Mouse (Mus musculus): Measurements from ENCODE around the gene Zfp451. TPM values are rescaled to one million over a fixed set of nuclear protein-coding genes. Genes with fewer than 3 reads are reported as not detected.
"Not testable (repeated sequence)": the region's sequence is repeated elsewhere in the genome, so short reads cannot be mapped to it uniquely, and the experiment has no call there.

Zfp451 gene
- polyA plus RNA-seq, 1 experiment from 2014 or later: 25.5 TPM

DNA sequence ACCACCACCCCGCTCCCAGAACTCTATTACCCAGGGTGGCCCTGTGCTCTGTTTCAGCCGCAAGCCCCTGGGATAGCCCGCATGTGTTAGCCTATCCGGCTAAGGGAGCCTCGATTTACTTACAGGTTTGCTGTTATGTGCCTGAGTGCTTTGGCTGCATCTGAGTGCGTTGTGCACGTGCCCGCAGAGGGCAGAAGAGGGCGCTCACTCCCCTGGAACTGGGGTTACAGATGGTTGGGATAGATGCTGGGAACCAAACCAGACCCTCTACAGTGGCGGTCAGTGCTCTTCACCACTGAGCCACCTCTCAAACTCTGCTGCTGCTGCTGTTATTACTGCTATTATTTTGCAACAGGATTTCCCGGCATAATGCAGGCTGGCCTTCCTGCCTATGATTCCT, 65.3 kb downstream of the Zfp451 start:
- no peak for TF ChIP-seq CTCF (IDR thresholded peaks at IDR 0.05)
- DNase-seq (ENCODE audit: low read depth, low spot score): no peak
- ChIA-PET CTCF (no interaction called here), POLR2A (interaction anchor here (0.7 kb wide), 1 partner anchor 204 kb away, joined by 3 read pairs; no protein-coding TSS in a partner anchor)
- no peaks in the 10 kb centered on the region for H3K27me3 ChIP-seq
- ATAC-seq: no peak
- in situ Hi-C loops (cut with MboI; ENCODE audit: low pct_unique_long_range_greater_than_20kb): loop anchor here (10.0 kb wide), 1 partner anchor 216 kb away; no protein-coding TSS in a partner anchor

DNA sequence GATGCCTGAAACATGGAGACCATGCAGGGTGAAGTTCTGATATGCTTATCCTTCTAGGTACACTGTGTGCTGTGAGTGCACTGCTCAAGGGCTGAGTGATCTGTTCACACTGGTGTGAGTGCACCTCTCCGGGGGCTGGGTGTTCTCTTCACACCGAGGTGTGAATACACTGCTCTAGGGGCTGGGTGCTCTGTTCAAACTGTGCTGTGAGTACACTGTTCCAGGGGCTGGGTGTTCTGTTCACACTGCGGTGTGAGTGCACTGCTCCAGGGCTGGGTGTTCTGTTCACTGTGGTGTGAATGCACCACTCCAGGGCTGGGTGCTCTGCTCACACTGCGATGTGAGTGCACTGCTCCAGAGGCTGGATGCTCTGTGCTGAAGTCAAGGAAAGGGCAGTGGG, 68.5 kb downstream of the Zfp451 start:
- in situ Hi-C loops (cut with MboI; ENCODE audit: low pct_unique_long_range_greater_than_20kb): loop anchor here (10.0 kb wide), 1 partner anchor 219 kb away; no protein-coding TSS in a partner anchor
- no peak for DNase-seq (ENCODE audit: low read depth, low spot score)
- ChIA-PET CTCF (interaction anchor here (0.7 kb wide), 1 partner anchor 74 kb away, joined by 3 read pairs; no protein-coding TSS in a partner anchor), POLR2A (no interaction called here)
- TF ChIP-seq CTCF (IDR thresholded peaks at IDR 0.05): no peak
- ATAC-seq: no peak
- H3K27me3 ChIP-seq: no peaks in the 10 kb centered on the region

DNA sequence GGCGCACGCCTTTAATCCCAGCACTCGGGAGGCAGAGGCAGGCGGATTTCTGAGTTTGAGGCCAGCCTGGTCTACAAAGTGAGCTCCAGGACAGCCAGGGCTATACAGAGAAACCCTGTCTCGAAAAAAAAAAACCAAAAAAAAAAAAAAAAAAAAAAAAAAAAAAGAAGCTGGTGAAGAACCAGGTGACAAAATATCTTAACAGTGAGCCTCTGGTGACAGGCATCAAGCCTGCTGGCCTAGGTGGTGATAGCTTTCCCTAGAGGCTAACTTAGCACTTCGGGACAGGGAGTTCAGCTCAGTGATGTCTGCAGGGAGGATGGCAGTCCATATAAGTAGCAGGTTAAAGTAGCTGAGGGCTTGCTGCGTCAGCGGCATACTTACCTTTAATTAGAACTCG, 69.6 kb downstream of the Zfp451 start:
- ATAC-seq; DNase-seq (ENCODE audit: low read depth, low spot score); H3K27me3 ChIP-seq; CTCF ChIA-PET: not testable (repeated sequence)
- in situ Hi-C loops (cut with MboI; ENCODE audit: low pct_unique_long_range_greater_than_20kb): loop anchor here (10.0 kb wide), 1 partner anchor 220 kb away; no protein-coding TSS in a partner anchor
- POLR2A ChIA-PET: interaction anchor here (0.7 kb wide), 1 partner anchor 9 kb away, joined by 3 read pairs; no protein-coding TSS in a partner anchor

DNA sequence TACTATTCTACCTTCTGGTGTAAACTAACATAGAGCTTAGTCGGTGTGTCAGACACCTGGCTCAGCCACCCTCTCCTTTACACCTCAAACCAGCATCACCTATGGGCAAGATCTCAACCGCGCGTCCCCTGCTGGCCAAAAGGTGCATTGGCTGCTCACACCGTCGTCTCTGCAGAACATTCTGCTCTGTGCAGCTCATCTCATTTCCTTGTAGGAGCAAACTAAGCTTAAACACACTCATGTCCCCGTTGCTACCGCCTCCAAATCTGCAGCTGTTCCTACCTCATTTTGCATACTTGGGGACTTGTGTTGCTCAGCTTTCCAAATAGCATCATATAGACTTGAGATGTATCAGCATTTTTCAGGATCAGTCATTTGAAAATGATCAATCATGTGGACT, 71.5 kb downstream of the Zfp451 start:
- DNase-seq (ENCODE audit: low read depth, low spot score): no peak
- ChIA-PET CTCF (interaction anchor here (0.9 to 4.9 kb wide), 14 partner anchors 9 to 84 kb away, joined by 3 to 51 read pairs (median 6); partner anchors contain the start of gene Bag2), POLR2A (interaction anchor here (0.7 kb wide), 1 partner anchor 79 kb away, joined by 3 read pairs; no protein-coding TSS in a partner anchor)
- ATAC-seq: peak; percentile 75
- H3K27me3 ChIP-seq: no peaks in the 10 kb centered on the region
- in situ Hi-C loops (cut with MboI; ENCODE audit: low pct_unique_long_range_greater_than_20kb): loop anchor here (10.0 kb wide), 1 partner anchor 222 kb away; no protein-coding TSS in a partner anchor
- no peak for TF ChIP-seq CTCF (IDR thresholded peaks at IDR 0.05)

DNA sequence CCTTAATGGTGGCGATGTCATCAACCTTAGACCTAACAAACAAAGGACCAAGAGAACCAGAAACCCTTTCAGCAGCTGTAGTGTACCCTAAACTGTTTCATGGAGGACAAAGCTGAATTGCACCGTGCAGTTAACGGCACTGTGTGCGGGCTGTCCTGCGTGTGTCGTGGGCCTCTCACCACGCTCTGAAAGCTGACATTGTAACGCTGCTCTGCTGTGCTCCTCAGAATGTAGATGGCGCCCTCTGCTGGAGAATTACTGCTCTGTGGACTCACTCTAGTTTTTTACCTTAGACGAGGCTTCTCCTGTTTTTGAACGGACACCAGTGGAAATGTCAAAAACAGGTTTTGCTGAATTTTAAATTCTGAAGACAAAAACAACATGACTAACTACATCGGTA, 75.1 kb downstream of the Zfp451 start:
- no peak for DNase-seq (ENCODE audit: low read depth, low spot score)
- in situ Hi-C loops (cut with MboI; ENCODE audit: low pct_unique_long_range_greater_than_20kb): no loop called here
- POLR2A ChIA-PET: no interaction called here
- CTCF ChIA-PET: interaction anchor here (0.7 to 4.9 kb wide), 14 partner anchors 13 to 79 kb away, joined by 3 to 51 read pairs (median 3); no protein-coding TSS in a partner anchor
- no peak for TF ChIP-seq CTCF (IDR thresholded peaks at IDR 0.05)
- H3K27me3 ChIP-seq: no peaks in the 10 kb centered on the region
- peak; percentile 60 for ATAC-seq

DNA sequence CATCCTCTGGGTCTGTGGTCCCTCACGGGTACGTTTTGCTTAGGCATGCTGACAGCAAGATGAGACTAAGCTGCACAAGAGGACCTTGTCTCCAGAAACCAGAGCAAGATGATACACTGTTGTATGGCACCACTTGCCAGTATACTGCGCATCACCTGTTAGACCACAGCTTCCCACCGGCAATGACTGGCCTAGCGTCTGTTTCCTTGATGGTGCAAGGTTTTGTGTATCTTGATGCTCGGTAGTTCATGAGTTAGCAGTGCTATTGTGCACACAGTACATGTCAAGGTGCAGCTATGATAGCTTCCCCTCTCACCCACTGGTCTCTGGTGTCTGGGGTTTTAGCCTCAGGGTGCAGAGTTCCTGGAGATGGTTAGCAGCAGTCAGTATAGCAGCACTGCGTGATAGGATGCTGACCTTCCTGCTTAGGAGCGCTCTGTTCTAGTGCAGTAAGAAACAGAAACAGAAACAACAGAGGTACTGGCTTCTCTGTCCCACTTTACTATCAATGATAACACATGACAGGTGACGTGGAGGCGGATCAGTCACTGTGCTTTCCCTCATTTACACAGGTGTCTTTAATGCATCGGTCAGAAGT, 75.6 kb downstream of the Zfp451 start:
- in situ Hi-C loops (cut with MboI; ENCODE audit: low pct_unique_long_range_greater_than_20kb): no loop called here
- DNase-seq (ENCODE audit: low read depth, low spot score) (no peak), ATAC-seq (no peak)
- CTCF ChIA-PET: interaction anchor here (0.7 to 4.9 kb wide), 13 partner anchors 13 to 79 kb away, joined by 3 to 51 read pairs (median 3); no protein-coding TSS in a partner anchor
- TF ChIP-seq CTCF (IDR thresholded peaks at IDR 0.05): no peak
- POLR2A ChIA-PET: interaction anchor here (0.6 to 1.2 kb wide), 2 partner anchors 67 to 69 kb away, joined by 3 read pairs; no protein-coding TSS in a partner anchor
- H3K27me3 ChIP-seq: no peaks in the 10 kb centered on the region

DNA sequence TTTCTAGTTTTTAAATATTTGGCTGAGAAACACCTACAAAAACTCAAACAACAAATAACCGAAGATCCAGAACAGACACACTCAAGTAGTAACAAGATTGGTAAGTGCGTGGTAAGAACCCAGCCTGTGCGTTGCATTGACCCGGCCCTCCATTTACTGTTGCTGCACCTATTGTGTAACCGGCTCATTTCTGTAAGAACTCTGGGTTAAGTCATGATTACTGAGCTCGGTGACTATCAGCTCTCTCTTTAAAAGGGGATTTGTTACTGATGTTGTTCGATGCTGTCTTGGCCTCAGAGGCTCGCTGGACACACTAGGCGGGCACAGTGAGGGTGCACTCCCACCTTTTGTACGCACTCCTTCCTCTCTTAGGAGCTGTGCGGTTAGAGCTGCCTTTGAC, 76.1 kb downstream of the Zfp451 start:
- ChIA-PET CTCF (interaction anchor here (0.9 to 2.8 kb wide), 5 partner anchors 17 to 78 kb away, joined by 3 to 15 read pairs (median 4); no protein-coding TSS in a partner anchor), POLR2A (interaction anchor here (0.6 to 1.2 kb wide), 2 partner anchors 67 to 68 kb away, joined by 3 read pairs; no protein-coding TSS in a partner anchor)
- ATAC-seq (no peak), DNase-seq (ENCODE audit: low read depth, low spot score) (no peak)
- H3K27me3 ChIP-seq: no peaks in the 10 kb centered on the region
- in situ Hi-C loops (cut with MboI; ENCODE audit: low pct_unique_long_range_greater_than_20kb): no loop called here
- TF ChIP-seq CTCF (IDR thresholded peaks at IDR 0.05): no peak

DNA sequence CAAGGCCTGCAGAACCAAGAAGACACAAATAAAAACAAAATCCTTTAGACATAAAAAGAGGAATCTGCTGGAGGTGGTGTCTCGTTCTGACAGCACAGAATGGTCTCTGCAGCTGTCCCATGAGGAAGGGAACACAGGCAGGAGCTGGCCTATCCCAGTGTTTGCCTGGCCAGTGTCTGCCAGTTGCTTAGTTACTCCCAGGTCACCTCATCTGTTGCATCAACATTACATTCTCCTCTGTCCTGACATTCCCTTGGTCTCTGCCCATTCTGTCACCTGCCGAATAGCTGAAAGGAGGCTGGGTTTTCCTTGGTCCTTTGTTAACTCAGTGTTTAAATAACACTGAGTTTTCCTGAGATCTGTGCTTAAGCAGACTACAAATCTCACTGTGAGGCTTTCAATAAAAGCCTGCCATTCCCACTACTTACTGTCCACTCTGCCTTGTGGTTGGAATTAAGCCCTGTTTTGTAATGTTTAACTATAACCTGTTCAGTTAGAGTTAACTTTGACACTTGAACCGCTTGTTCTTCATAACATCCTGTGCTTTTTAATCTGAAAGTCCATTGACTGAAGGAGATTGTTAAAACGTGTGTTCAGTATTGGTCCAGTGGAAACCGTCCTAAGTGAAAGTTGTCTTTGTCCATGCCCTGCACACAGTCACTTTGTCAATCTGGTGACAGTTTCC, 80.3 kb downstream of the Zfp451 start:
- no peak for TF ChIP-seq CTCF (IDR thresholded peaks at IDR 0.05)
- DNase-seq (ENCODE audit: low read depth, low spot score) (no peak), ATAC-seq (peak; percentile 44)
- POLR2A ChIA-PET: no interaction called here
- CTCF ChIA-PET: interaction anchor here (0.8 to 5.6 kb wide), 7 partner anchors 9 to 74 kb away, joined by 3 to 30 read pairs (median 4); partner anchors contain the start of gene Prim2
- H3K27me3 ChIP-seq: no peaks in the 10 kb centered on the region
- in situ Hi-C loops (cut with MboI; ENCODE audit: low pct_unique_long_range_greater_than_20kb): loop anchor here (5.0 kb wide), 1 partner anchor 47 kb away; no protein-coding TSS in a partner anchor

DNA sequence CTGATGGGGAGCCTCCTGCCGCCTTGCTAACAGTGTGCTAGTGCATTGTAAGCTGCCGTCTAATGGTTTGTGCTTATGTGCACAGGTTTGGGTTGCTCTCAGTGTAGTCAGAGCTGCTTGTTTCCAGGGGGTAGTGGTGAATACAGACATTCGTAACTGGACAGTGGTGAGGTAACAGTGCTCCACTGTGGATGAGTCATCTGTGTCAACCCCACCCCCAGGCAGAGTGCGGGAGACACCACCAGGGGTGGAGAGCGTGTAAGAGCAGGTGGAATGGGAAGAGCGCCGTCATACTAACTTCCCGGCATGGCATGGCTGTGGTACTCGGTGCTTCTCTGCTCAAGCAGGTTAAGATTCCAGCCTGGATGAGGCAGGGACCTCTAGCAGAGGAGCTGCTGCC, 81.4 kb downstream of the Zfp451 start:
- POLR2A ChIA-PET: interaction anchor here (0.6 kb wide), 1 partner anchor 70 kb away, joined by 3 read pairs; no protein-coding TSS in a partner anchor
- in situ Hi-C loops (cut with MboI; ENCODE audit: low pct_unique_long_range_greater_than_20kb): loop anchor here (5.0 kb wide), 1 partner anchor 46 kb away; no protein-coding TSS in a partner anchor
- ATAC-seq (peak; percentile 94), DNase-seq (ENCODE audit: low read depth, low spot score) (no peak)
- H3K27me3 ChIP-seq: no peaks in the 10 kb centered on the region
- CTCF ChIA-PET: interaction anchor here (1.1 to 5.6 kb wide), 5 partner anchors 10 to 61 kb away, joined by 3 to 30 read pairs (median 9); partner anchors contain the start of gene Prim2
- no peak for TF ChIP-seq CTCF (IDR thresholded peaks at IDR 0.05)

DNA sequence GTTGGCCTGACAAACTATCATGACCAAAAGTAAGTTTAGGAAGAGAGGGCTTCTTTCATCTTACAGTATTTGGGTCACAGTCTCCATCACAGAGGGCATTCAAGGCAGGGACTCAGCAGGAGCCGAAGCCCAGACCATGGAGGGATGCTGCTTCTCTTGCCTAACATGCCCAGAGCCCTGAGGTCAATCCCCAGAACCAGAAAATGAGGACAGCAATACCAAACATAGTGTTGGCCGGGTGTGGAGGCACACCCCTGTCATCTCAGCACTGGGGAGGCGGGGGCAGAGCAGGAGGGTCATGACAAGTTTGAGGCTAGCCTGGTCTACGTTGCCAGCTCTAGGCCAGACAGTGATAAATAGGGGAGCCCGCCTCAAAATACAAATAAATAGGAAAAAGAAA, 89.3 kb downstream of the Zfp451 start:
- ChIA-PET CTCF (interaction anchor here (1.5 kb wide), 1 partner anchor 14 kb away, joined by 3 read pairs; no protein-coding TSS in a partner anchor), POLR2A (no interaction called here)
- no peaks in the 10 kb centered on the region for H3K27me3 ChIP-seq
- in situ Hi-C loops (cut with MboI; ENCODE audit: low pct_unique_long_range_greater_than_20kb): no loop called here
- no peak for DNase-seq (ENCODE audit: low read depth, low spot score)
- ATAC-seq: no peak
- TF ChIP-seq CTCF (IDR thresholded peaks at IDR 0.05): no peak
